Mouse (Mus musculus): Measurements from ENCODE around the gene Azi2.

DNA sequence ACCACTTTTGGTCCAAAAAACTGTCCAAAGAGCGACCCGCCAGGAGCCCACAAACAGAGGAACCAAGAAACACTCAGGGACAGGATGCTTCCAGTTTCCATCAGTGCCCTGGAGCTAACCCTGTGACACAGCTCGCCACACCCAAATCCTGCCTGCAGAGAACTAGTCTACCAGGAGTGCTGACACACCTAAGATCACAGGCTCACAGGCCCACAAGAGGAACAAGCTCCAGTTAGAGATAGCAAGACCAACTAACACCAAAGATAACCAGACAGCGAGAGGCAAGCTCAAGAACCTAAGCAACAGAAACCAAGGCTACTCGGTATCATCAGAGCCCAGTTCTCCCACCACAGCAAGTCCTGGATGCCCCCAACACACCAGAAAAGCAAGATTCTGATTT lies 43.7 kb upstream of the Azi2 start:
- TF ChIP-seq POLR2A (IDR thresholded peaks at IDR 0.05; ENCODE audit: insufficient read depth, low read depth, low read length): no peak
- TF ChIP-seq CTCF (IDR thresholded peaks at IDR 0.05): no peak
